Mouse (Mus musculus) CH12.LX (cell line): Measurements from ENCODE around the gene Ppp6r3. TPM values are rescaled to one million over a fixed set of nuclear protein-coding genes. Genes with fewer than 3 reads are reported as not detected.

Source experiments
- DNase-seq: peaks from one replicate; pipeline ENCODE4 v3.0.0-alpha.2; 2013; ENCODE audit errors: extremely low read depth
- H3K27ac ChIP-seq: 2 replicates; pipeline ENCODE4 v1.5.1; 2012; ENCODE audit warnings: low read depth, mild to moderate bottlenecking, control low read depth, moderate library complexity; ENCODE audit not compliant: insufficient read depth
- H3K27me3 ChIP-seq: replicated peaks from 2 replicates; pipeline ENCODE3; 2012; ENCODE audit warnings: inconsistent platforms
- H3K36me3 ChIP-seq, 2 experiments: replicated peaks in 1 of 2; 2 replicates each; pipeline versions ENCODE3 to v1.6.1; 2012; ENCODE audit warnings: inconsistent platforms in 1 of 2, low read length in 1 of 2, mild to moderate bottlenecking in 1 of 2, mixed read lengths in 1 of 2, moderate library complexity in 1 of 2; ENCODE audit not compliant: control insufficient read depth in 1 of 2, insufficient read depth in 1 of 2
- H3K4me1 ChIP-seq, 2 experiments: 2 replicates each; pipeline ENCODE4 v1.6.1; 2012; ENCODE audit warnings: inconsistent platforms in 1 of 2, moderate library complexity in 1 of 2; ENCODE audit not compliant: insufficient read depth in 2 of 2, control insufficient read depth in 1 of 2
- H3K4me2 ChIP-seq: 2 replicates; pipeline ENCODE4 v1.6.1; 2012; ENCODE audit warnings: low read depth, mild to moderate bottlenecking, control low read depth; ENCODE audit not compliant: poor library complexity, insufficient read depth, severe bottlenecking
- H3K4me3 ChIP-seq, 3 experiments: fragments of 150-350 bp in 1 of 3; sonication (generic) in 1 of 3; replicated peaks in 1 of 3; 2 replicates each; pipeline versions ENCODE3 to v1.5.1; 2011 to 2012; ENCODE audit warnings: low read depth in 2 of 3, low read length in 2 of 3, mild to moderate bottlenecking in 2 of 3, moderate library complexity in 2 of 3, control low read depth in 1 of 3, improper control_type of control experiment in 1 of 3, inconsistent platforms in 1 of 3, mixed read lengths in 1 of 3; ENCODE audit not compliant: poor library complexity in 1 of 3
- H3K79me2 ChIP-seq: replicated peaks from 2 replicates; pipeline ENCODE4 v1.6.1; 2012; ENCODE audit warnings: mild to moderate bottlenecking, moderate library complexity; ENCODE audit not compliant: control insufficient read depth, poor library complexity, insufficient read depth, severe bottlenecking; ENCODE audit errors: extremely low read depth
- H3K9ac ChIP-seq: 2 replicates; pipeline ENCODE4 v1.6.1; 2012; ENCODE audit warnings: low read depth, mild to moderate bottlenecking, control low read depth, moderate library complexity; ENCODE audit not compliant: insufficient read depth
- H3K9me3 ChIP-seq: replicated peaks from 2 replicates; pipeline ENCODE3; 2012; ENCODE audit warnings: low read length, inconsistent platforms, mixed read lengths
- IRF4 ChIP-seq: IDR thresholded peaks from 2 replicates; pipeline ENCODE4 v1.6.1; 2014; ENCODE audit warnings: low read depth, mild to moderate bottlenecking, inconsistent platforms, low read length, improper control_type of control experiment
- KAT2A ChIP-seq: IDR thresholded peaks from 2 replicates; pipeline ENCODE4 v1.6.1; 2012; ENCODE audit warnings: low read length, improper control_type of control experiment, inconsistent platforms; ENCODE audit not compliant: insufficient replicate concordance
- MAFK ChIP-seq: IDR thresholded peaks from 2 replicates; pipeline ENCODE4 v1.6.1; 2011; ENCODE audit warnings: low read length, improper control_type of control experiment; ENCODE audit not compliant: insufficient replicate concordance
- MAX ChIP-seq: IDR thresholded peaks from 2 replicates; pipeline ENCODE4 v1.6.1; 2011; ENCODE audit warnings: low read length, improper control_type of control experiment
- MAZ ChIP-seq: IDR thresholded peaks from 2 replicates; pipeline ENCODE4 v1.6.1; 2012; ENCODE audit warnings: low read depth, mild to moderate bottlenecking, inconsistent platforms, low read length, improper control_type of control experiment, moderate library complexity
- NRF1 ChIP-seq: IDR thresholded peaks from 2 replicates; pipeline ENCODE4 v1.6.1; 2014; ENCODE audit warnings: low read depth, mild to moderate bottlenecking, inconsistent platforms, low read length, improper control_type of control experiment, moderate library complexity
- PAX5 ChIP-seq: IDR thresholded peaks from 2 replicates; pipeline ENCODE4 v1.6.1; 2012; ENCODE audit warnings: low read length, inconsistent platforms, mixed read lengths
- POLR2A ChIP-seq: IDR thresholded peaks from 2 replicates; pipeline ENCODE4 v1.6.1; 2011; ENCODE audit warnings: low read depth, mild to moderate bottlenecking, improper control_type of control experiment, low read length
- POLR2AphosphoS2 ChIP-seq: IDR thresholded peaks from 2 replicates; pipeline ENCODE4 v1.6.1; 2011; ENCODE audit warnings: low read depth, low read length, improper control_type of control experiment
- TCF12 ChIP-seq: IDR thresholded peaks from 2 replicates; pipeline ENCODE4 v1.6.1; 2014; ENCODE audit warnings: low read depth, mild to moderate bottlenecking, inconsistent platforms, low read length, improper control_type of control experiment
- dilution Hi-C: fragments of 300-500 bp; cut with MboI; formaldehyde crosslinking; loops from 2 replicates; pipeline ENCODE4 v1.14.3; 2020; ENCODE audit warnings: low sequenced_read_pairs; ENCODE audit not compliant: extremely low pct_unique_long_range_greater_than_20kb, extremely low pct_ligation_motif_present
- in situ Hi-C: fragments of 300-500 bp; cut with MboI; formaldehyde crosslinking; loops from 3 replicates; pipeline ENCODE4 v1.14.3; 2019; ENCODE audit warnings: low sequenced_read_pairs, low pct_ligation_motif_present, low pct_unique_long_range_greater_than_20kb, mixed read lengths
- polyA plus RNA-seq: library from polyadenylated mRNA; unstranded; fragments of >175 nt; gene quantifications from 2 replicates; pipeline ENCODE4 v1.2.1, GENCODE M21; 2012; ENCODE audit warnings: low read depth; ENCODE audit not compliant: insufficient read length
- total RNA-seq, 2 experiments: library from RNA; depleted of rRNA; stranded (reverse); fragments of 300-350 nt in 1 of 2; fragments of >200 nt in 1 of 2; gene quantifications; 2 replicates each; pipeline ENCODE4 v1.2.3; 2012 to 2014

Gene Ppp6r3
- total and polyA plus RNA-seq, 3 experiments: 68.5 to 94.6 (median 72.3) TPM

DNA sequence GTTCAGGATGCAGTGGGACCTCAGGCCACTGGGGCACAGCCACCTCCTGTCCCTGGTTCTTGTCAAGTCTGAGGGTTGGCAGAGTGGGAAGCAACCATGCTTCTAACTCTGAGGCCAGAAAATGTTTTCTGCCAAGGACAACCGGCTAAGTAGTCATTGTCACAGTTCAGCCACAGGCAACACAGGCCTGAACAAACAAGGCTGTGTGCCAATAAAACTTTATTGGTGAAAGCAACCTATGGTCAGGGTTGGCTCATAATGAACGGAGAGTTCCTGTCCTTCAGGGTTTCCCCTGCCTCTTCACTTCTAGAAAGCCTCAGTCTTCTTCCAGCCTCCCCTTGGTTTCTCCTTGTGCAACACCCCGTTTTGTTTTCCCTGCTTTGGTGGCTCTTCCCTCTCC, 139.7 kb downstream of the Ppp6r3 start:
- dilution Hi-C loops: no loop called here
- H3K4me2 ChIP-seq: no peak overlapping the region
- H3K9ac ChIP-seq: no peak overlapping the region
- no peak overlapping the region for H3K27ac ChIP-seq
- no peaks in the 10 kb centered on the region for H3K9me3 ChIP-seq
- no peak overlapping the region for H3K4me3 ChIP-seq
- peaks cover 0 to 6% of the 10 kb centered on the region in 2 experiments; a peak in 2 of 4 replicates for H3K4me1 ChIP-seq
- peaks cover 23% of the 10 kb centered on the region for H3K27me3 ChIP-seq
- H3K36me3 ChIP-seq: no peaks in the 10 kb centered on the region
- H3K79me2 ChIP-seq: no peaks in the 10 kb centered on the region
- no peak for DNase-seq
- TF ChIP-seq MAX (no peak), NRF1 (no peak), MAFK (no peak), POLR2A (no peak)
- in situ Hi-C loops: no loop called here

DNA sequence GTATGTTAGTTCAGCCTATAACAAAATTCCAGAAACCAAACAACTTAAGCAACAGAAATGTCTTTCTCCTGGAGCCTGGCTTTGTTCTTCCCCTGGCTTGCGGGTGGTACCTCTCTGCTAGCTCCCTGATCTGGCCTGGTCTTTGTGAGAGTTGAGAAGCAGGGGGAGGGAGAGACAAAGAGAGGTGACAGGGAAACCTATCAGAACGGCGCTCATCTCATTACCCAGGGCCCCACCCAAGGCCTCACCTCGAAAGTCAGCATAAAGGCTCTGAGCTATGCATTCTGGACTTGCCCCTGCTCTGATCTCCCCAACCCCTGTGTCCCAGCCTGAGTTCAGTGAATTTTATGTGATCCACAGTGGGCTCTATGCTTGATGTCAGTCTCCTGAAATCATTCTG, 140.9 kb downstream of the Ppp6r3 start:
- Histone ChIP-seq H3K4me2 (no peak overlapping the region), H3K9me3 (no peaks in the 10 kb centered on the region), H3K79me2 (no peaks in the 10 kb centered on the region), H3K27ac (no peak overlapping the region), H3K36me3 (no peaks in the 10 kb centered on the region), H3K27me3 (peaks cover 13% of the 10 kb centered on the region), H3K4me3 (no peak overlapping the region), H3K4me1 (peaks cover 0 to 8% of the 10 kb centered on the region in 2 experiments; a peak in 2 of 4 replicates), H3K9ac (no peak overlapping the region)
- TF ChIP-seq KAT2A: no peak
- no peak for TF ChIP-seq MAZ
- TF ChIP-seq PAX5: no peak
- no peak for TF ChIP-seq TCF12
- DNase-seq: no peak
- dilution Hi-C loops: no loop called here
- in situ Hi-C loops: no loop called here

DNA sequence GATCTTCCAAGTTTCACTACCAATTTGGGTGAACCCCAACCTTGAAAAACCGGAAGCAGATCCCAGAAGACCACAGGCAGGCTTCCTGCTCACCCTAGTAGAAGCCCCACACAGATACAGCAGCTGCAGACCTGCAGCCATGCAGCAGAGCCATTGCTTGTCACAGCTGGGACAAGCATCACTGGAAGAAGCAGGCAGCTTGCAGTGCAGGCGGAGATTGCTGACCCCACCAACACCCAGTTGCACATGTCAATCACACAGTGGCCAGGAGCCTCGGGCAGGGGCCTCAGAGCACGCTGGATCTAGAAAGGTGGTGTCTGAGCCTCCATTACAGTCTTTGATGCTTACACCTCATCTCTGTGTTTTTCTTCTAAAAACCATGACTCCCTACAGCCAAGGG, 141.4 kb downstream of the Ppp6r3 start:
- dilution Hi-C loops (no loop called here), in situ Hi-C loops (no loop called here)
- no peak overlapping the region for H3K4me2 ChIP-seq
- no peaks in the 10 kb centered on the region for H3K36me3 ChIP-seq
- peaks cover 8% of the 10 kb centered on the region for H3K27me3 ChIP-seq
- no peak for TF ChIP-seq POLR2AphosphoS2
- TF ChIP-seq IRF4: no peak
- H3K4me3 ChIP-seq: no peak overlapping the region
- no peak overlapping the region for H3K9ac ChIP-seq
- H3K27ac ChIP-seq: no peak overlapping the region
- H3K9me3 ChIP-seq: no peaks in the 10 kb centered on the region
- peaks cover 0 to 8% of the 10 kb centered on the region in 2 experiments; a peak in 2 of 4 replicates for H3K4me1 ChIP-seq
- H3K79me2 ChIP-seq: no peaks in the 10 kb centered on the region
- no peak for DNase-seq
